Mouse (Mus musculus): Measurements from ENCODE around the gene Col8a1.

Col8a1 gene

GRCm38 (mm10) chr16:57754526-57755125 lies at the start of gene Col8a1:
Gene Col8a1 (minus strand): TSS chr16:57754737.
- no peak for DNase-seq (ENCODE audit: low spot score)

GRCm38 (mm10) chr16:57801886-57802285 lies 47.3 kb upstream of the Col8a1 start:
- DNase-seq (ENCODE audit: low spot score), result no peak

GRCm38 (mm10) chr16:57796321-57796720 lies 41.8 kb upstream of the Col8a1 start:
- DNase-seq (ENCODE audit: low spot score), result no peak

GRCm38 (mm10) chr16:57779011-57779410 lies 24.5 kb upstream of the Col8a1 start:
- DNase-seq (ENCODE audit: low spot score), result no peak

GRCm38 (mm10) chr16:57765615-57766014 lies 11.1 kb upstream of the Col8a1 start:
- no peak for DNase-seq (ENCODE audit: low spot score)

- DNase-seq (ENCODE audit: low spot score), result no peak
Observed at GRCm38 (mm10) chr16:57759862-57760261, 5.3 kb upstream of the Col8a1 start.

GRCm38 (mm10) chr16:57755708-57756107 lies 1.2 kb upstream of the Col8a1 start:
- no peak for DNase-seq (ENCODE audit: low spot score)

GRCm38 (mm10) chr16:57755241-57755640 lies 704 bp upstream of the Col8a1 start:
- DNase-seq (ENCODE audit: low spot score), result no peak

GRCm38 (mm10) chr16:57753539-57754280 lies 827 bp downstream of the Col8a1 start:
- DNase-seq (ENCODE audit: low spot score), result no peak

- DNase-seq (ENCODE audit: low spot score), result no peak
Observed at GRCm38 (mm10) chr16:57750549-57750948, 4.0 kb downstream of the Col8a1 start.

GRCm38 (mm10) chr16:57748093-57748492 lies 6.4 kb downstream of the Col8a1 start:
- DNase-seq (ENCODE audit: low spot score), result no peak

GRCm38 (mm10) chr16:57747357-57748056 lies 7.0 kb downstream of the Col8a1 start:
- DNase-seq (ENCODE audit: low spot score), result no peak

GRCm38 (mm10) chr16:57740169-57740568 lies 14.4 kb downstream of the Col8a1 start:
- DNase-seq (ENCODE audit: low spot score), result no peak

GRCm38 (mm10) chr16:57734942-57735341 lies 19.6 kb downstream of the Col8a1 start:
- DNase-seq (ENCODE audit: low spot score), result no peak

GRCm38 (mm10) chr16:57733545-57733944 lies 21.0 kb downstream of the Col8a1 start:
- no peak for DNase-seq (ENCODE audit: low spot score)

GRCm38 (mm10) chr16:57733139-57733538 lies 21.4 kb downstream of the Col8a1 start:
- no peak for DNase-seq (ENCODE audit: low spot score)

- DNase-seq (ENCODE audit: low spot score), result no peak
Observed at GRCm38 (mm10) chr16:57724978-57725377, 29.6 kb downstream of the Col8a1 start.

GRCm38 (mm10) chr16:57718982-57719381 lies 35.6 kb downstream of the Col8a1 start:
- DNase-seq (ENCODE audit: low spot score), result no peak

- no peak for DNase-seq (ENCODE audit: low spot score)
Observed at GRCm38 (mm10) chr16:57698733-57699132, 55.8 kb downstream of the Col8a1 start.

- no peak for DNase-seq (ENCODE audit: low spot score)
Observed at GRCm38 (mm10) chr16:57694694-57695093, 59.8 kb downstream of the Col8a1 start.

- no peak for DNase-seq (ENCODE audit: low spot score)
Observed at GRCm38 (mm10) chr16:57693906-57694522, 60.5 kb downstream of the Col8a1 start.

GRCm38 (mm10) chr16:57685790-57686399 lies 68.6 kb downstream of the Col8a1 start:
- peak; percentile 2 for DNase-seq (ENCODE audit: low spot score)
